Mouse (Mus musculus): ENCODE results near the gene Plcl2. TPM values are rescaled to one million over a fixed set of nuclear protein-coding genes. Genes with fewer than 3 reads are reported as not detected.

The Plcl2 gene
- polyA plus RNA-seq, 2 experiments from 2014 or later, result 5.4 to 8.6 TPM

Other genes with a start within 250 kb of the Plcl2 start
- gene Dazl, start 215.8 kb upstream of the Plcl2 start, polyA plus RNA-seq (2017; shearing (Covaris generic)), result under 1 TPM in 1 of 2 experiments, not detected in 1; 0.26 TPM

Data from CD4-positive, CD25-positive, alpha-beta regulatory T cell, adult 4 months (primary cell).